Mouse (Mus musculus): Measurements from ENCODE around the gene Scoc.
"Not testable (repeated sequence)": the region's sequence is repeated elsewhere in the genome, so short reads cannot be mapped to it uniquely, and the experiment has no call there.

Gene Scoc

DNA sequence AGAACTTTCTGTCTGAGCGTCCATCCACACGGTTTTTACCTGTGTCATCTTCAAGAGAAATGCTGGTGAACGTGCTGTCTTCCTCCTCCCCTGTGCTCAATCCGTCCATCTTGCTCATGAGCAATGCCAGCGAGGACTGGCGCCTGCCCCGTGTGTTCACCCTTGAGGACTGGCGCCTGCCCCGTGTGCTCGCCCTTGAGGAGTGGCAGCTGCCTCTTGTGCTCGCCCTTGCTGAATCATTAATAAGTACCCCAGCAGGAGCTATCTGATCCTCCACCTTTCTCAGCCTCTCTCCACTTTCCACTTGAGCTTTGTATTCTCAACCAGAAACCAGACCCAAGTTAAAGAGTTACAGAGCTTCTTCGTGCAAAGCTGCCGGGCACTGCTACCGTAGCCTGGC, at the start of gene Scoc:
Gene Scoc, minus strand, starts transcription at position 170 of the 400 bp plus-strand sequence.
- no peak for DNase-seq

DNA sequence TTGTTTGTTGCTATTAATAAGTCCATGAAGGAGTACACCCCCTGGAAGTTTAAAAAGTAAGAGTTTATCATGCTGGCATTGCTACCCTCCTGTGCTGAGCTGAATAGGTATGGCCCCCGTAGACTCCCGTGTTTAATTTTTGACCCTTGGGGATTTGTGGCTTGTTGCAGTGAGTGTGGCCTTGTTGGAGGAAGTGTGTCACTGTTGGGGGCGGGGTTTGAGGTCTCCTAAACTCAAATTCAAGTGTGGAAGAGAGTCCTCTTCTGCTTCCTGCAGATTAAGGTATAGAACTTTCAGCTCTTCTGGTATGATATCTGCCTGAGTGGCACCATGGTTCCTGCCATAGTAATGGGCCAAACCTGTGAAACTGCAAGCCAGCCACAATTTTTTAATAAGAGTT, 1.4 kb upstream of the Scoc start:
- no peak for DNase-seq

DNA sequence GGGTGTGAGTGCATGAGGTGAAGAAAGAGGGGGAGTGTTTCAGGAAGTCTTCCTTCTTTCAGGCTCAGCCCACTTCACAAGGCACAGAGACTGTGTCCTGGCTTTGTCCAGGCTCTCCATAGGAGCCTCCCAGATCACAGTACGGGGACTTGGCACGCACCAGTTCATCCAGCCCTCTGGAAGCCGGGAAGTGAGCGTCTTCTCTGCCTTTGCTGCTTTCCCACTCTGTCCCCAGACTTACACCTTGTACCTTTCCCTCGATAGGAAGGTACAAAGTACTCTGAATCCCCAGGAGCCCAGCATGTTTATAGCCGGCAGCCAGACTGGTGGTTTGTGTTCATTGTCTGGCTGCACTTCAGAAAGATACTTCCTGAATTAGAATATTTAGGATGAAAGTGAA, 1.1 kb downstream of the Scoc start:
- no peak for DNase-seq

- DNase-seq: no peak
Measured at GRCm38 (mm10) chr8:83451056-83451455, 7.1 kb downstream of the Scoc start.

DNA sequence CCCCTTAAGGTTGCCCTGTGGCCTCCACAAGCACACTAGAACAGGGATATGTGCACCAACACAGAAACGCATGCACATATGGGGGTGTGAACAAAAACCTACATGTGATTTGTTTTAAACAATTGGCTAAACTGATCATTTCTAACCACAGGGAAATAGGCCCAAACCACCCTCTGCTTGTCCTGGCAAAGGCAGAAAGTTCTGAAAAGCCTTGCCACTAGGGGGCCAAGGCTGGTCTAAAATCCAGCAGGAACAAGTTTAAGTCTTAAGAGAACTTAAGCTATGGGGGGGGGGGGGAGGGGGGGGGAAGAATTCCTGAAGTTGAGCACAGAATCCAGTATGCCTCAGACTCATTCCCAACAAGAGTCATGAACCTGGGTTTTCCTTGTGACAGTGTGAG, 8.2 kb downstream of the Scoc start:
- DNase-seq: no peak

- no peak for DNase-seq
Measured at GRCm38 (mm10) chr8:83443052-83443400, 15.2 kb downstream of the Scoc start.

GRCm38 (mm10) chr8:83442243-83443051, 15.7 kb downstream of the Scoc start:
- peak; percentile 98 to 99 for DNase-seq

DNA sequence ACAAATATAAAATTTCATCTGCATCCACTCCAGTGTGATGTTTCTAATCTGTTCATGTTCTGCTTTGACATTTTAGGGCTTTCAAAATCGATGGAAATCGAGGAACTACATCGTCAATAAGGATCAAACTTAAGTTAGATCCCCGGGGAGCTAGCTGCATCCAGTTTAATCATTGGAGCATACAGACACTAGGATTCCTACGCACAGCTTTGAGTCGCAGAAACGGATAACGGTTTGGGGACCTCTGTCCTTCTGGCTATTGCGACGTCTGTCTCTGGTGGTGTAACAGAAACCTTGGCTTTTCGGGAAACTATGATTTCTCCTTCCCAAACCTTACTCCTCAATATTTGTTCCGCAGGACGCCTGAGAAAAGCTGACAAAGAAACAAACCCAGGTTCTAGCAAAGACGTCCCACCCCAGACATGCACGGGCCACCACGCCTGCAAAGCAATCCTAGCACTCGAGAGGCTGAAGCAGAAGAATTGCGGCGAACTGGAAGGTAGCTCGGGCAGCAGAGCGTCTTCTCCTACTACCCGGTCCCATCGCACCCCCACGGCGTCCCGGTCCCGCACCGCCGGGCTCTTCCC, 16.4 kb downstream of the Scoc start:
- DNase-seq: no peak

- DNase-seq: no peak
Measured at GRCm38 (mm10) chr8:83437077-83437476, 21.1 kb downstream of the Scoc start.

- no peak for DNase-seq
Measured at GRCm38 (mm10) chr8:83429071-83429524, 29.1 kb downstream of the Scoc start.

GRCm38 (mm10) chr8:83428621-83429020, 29.6 kb downstream of the Scoc start:
- DNase-seq: not testable (repeated sequence)

GRCm38 (mm10) chr8:83426949-83427348, 31.2 kb downstream of the Scoc start:
- no peak for DNase-seq

DNA sequence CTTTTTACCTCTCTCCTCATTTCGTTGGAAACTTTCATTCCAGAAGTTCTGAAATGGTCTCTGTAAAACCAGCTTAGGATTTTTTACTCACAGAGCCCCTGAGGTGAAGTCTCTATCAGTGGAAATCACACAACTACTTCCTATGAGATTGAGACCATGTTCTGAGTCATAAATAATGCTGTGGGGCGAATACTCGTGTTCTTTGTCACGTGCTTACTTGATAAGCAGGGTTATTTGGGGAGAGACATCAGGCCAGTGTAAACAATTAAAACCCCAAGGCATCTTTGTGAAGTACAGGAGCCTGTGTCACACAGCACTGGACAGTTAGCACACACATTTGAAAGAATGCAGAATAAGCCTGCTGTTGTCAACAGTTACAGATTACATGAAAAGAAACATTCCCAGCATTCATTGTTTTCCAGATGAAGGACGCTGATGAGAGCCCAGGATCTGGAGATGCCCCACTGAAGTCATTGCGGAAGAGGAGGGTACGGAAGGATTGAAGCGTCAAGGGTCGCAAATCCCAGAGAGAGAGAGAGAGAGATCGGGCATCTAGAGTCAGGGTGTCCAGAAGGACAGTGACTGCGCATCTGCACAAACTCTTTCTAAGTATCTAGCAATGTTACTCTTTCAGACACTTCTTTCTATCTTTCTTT, 32.0 kb downstream of the Scoc start:
- no peak for DNase-seq

GRCm38 (mm10) chr8:83425202-83425601, 33.0 kb downstream of the Scoc start:
- no peak for DNase-seq

DNA sequence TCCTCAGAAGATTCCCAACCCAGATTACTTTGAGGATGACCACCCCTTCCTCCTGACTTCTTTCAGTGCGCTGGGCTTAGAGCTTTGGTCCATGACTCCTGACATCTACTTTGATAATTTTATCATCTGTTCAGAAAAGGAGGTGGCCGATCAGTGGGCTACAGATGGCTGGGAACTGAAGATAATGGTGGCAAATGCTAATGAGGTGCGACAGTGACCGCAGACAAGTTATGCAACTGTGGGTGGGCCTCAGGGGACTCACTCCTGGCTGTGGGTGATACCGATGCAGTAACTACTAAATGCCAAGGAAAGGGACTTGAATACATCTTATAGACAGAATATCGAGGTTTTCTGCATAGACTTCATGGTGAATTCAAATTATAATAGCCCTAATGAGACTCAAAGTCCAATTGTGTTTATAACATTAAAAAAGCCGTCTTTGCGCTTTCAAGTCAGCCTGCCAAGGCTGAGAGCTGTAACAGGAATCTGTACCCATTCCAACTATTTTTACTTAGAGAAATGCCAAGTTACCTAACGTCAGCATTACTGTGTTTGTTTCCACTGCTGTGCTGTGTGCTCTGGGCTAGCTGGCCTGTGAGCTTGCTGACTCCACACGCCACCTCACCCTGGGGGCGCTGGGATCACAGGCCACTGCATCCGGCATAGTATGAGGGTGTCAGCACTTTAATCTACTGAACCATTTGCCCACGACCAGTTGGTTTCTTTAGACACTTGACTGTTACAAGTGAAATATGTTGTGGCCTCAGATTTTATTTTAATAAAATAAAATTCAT, 35.0 kb downstream of the Scoc start:
- no peak for DNase-seq

DNA sequence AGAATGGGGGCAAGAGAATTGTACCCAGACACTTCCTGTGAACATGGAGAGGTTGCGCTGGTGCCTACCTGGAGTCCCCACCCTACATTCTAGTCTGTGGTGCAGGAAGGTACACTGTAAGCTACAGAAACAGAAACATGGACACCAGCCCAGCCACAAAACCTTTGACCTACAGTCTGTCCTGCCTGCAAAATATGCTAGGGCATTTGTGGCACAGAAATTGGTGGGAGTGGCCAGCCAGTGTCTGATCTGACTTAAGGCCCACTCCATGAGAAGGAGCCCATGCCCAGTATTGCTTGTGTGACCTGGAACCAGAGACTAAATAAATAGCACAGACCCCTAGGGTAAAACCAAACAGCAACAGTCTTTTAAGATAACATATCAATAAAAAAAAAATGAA, 36.8 kb downstream of the Scoc start:
- no peak for DNase-seq

GRCm38 (mm10) chr8:83418805-83419516, 39.2 kb downstream of the Scoc start:
- no peak for DNase-seq

GRCm38 (mm10) chr8:83417970-83418369, 40.2 kb downstream of the Scoc start:
- no peak for DNase-seq

GRCm38 (mm10) chr8:83416878-83417277, 41.3 kb downstream of the Scoc start:
- no peak for DNase-seq

DNA sequence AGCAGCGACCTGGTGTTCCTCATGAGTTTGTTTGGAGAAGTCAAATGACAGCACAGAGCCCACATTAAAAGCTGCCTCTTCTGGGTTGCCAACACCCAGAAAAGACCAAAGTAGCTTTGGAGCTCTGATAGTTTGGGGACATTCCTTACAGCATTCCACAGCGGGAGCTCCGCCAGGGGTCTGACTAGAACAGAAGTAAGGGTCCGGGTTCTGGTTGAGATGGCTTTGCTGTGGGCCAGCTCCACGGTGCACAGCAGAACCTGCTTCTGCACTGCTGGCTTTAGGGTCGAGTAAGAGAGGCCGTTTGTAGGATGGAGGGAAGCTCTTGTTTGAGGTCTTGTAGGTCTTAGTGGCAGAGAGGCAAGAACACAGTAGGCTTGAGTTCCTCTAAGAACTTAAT, 49.7 kb downstream of the Scoc start:
- DNase-seq: no peak

DNA sequence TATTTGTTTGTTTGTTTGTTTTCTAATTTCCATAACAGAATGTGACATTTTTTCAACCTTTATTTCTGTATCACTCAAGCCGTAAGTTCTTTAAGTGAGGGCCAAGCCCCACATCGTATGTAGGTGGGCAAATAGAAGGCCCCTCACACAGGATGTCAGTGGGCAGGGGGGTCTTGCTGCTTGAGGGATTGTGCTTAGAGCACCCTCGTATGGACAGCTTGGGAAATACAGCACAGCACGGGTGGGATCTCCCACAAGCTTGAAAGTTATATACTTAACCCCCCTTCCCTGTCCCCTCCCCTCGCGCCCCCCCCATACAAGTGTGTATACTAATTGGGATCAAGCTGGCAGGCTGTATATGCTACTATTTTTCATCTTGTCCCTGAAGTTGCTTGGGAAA, 51.4 kb downstream of the Scoc start:
- DNase-seq: peak in 1 of 2 experiments; percentile 12

- DNase-seq: no peak
Measured at GRCm38 (mm10) chr8:83405548-83405947, 52.6 kb downstream of the Scoc start.

GRCm38 (mm10) chr8:83397726-83398125, 60.5 kb downstream of the Scoc start:
- no peak for DNase-seq

Data from cerebellum, postnatal 25 days (tissue).